Mouse (Mus musculus): ENCODE results near the gene Ppp3ca.
A peak's percentile ranks its signal among the peaks of the same experiment; 100 is the strongest.

Ppp3ca gene

DNA sequence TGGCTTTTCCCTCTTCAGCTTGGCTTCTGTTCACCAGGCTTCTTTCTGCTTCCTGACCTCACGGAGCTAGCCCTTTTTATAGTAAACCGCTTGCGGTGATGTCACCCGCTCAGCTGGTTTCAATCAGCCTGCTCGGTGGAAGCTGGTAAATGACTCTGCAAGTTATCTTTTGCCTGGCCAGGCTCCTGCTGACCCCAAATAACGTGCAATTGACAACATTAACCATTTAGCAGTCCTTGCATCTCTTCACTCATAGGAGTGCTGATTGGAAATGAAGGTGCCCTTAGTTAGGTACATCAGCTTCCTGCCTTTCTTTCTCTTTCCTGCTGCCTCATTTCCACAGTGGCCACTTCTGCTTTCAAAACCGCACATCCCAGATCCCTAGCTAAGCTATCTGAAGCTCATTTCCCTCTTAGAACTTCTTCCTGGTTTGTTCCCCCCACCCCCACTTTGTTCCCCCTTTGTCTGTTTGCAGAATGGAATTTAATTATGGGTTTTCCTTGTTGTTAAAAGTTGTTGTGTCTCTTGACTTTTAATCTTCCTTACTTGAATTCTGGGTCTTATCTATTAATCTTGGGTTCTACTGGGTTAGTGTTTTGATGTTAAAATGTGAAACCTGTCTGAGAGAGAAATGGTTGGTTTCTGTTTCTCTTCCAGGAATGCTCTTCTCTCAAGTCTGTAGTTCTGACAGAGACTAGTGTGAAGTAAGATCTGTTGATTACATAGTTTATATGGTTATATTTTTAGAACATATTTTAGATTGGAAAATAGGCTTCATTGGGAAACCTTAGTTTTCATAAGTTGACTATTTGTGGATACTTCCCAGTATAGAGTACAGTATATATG is 55.6 kb downstream of the Ppp3ca start:
- DNase-seq (ENCODE audit: low spot score): peak; percentile 73

DNA sequence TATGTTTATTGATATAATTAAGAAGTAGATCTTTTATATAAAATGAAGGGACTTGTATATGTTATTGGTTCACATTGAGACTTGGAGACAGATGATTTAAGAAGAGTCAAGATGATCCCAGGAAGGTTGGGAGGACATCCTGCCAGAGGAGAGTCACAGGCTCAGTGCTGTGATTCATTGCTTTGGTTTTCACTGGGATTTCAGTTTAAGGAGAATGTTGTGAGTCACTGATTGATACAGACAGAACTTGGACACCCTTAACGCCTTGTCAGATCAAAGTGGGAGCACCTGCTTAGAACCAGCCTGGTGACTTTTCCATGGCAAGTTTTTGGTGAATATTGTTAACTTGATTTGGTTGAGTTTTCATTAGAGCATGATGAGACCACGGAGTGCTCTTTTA is 58.0 kb downstream of the Ppp3ca start:
- no peak for DNase-seq (ENCODE audit: low spot score)

DNA sequence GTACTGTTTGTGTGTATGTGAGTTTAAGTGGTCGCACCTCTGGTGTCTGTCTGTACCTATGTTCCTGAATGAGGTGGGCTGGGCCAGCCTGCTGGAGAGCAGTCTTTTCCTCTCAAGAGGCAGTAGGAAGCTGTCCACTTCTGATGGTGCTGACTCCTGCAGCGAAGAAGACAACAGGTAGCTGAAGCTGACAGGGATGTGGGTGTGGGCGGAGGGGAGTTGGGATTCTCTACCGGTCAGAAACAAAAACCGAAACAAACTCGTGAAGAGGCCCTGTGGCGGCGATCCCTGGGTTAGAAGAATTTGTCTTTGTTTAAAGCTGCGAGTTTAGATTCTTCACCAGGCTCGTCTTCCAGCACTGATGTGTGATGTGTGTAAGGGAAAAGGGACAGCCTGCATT is 60.1 kb downstream of the Ppp3ca start:
- no peak for DNase-seq (ENCODE audit: low spot score)

DNA sequence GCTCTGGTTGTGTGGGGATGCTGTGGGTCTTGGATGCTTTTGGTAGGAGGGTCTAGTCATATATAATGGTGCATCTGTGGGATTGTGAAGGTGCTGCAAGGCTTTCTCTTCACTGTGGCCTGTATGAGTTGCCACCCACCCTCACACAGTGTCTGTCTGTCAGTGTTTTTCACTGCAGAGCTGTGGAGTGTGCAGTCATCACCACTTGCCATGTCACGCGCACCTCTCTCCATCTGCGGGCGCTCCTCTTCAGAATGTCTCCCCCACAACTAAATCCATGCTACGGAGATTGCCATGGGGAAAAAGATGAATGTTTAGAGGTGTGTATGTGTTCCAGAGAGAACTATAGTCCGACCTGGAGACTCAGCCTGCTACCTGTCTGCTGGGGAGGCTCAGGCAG is 61.7 kb downstream of the Ppp3ca start:
- no peak for DNase-seq (ENCODE audit: low spot score)

DNA sequence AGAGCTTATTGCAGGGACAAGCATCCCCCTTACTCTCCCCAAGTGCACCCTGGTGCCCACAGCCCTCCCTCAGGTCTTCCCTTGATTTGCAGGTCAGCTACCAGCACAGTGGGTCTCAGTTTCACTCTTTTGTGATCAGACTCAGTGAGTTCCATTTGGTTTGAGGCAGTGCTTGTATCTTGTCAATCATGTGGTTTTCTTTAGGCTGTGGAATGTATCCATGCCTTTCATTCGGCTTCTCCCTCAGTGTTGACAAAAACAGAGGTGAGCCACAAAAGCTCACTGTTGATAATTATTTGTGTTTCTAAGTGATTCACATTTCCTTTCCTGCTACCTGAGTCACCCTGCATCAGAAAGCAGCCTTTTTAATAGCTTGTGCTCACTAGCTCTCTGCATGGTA is 66.1 kb downstream of the Ppp3ca start:
- no peak for DNase-seq (ENCODE audit: low spot score)

DNA sequence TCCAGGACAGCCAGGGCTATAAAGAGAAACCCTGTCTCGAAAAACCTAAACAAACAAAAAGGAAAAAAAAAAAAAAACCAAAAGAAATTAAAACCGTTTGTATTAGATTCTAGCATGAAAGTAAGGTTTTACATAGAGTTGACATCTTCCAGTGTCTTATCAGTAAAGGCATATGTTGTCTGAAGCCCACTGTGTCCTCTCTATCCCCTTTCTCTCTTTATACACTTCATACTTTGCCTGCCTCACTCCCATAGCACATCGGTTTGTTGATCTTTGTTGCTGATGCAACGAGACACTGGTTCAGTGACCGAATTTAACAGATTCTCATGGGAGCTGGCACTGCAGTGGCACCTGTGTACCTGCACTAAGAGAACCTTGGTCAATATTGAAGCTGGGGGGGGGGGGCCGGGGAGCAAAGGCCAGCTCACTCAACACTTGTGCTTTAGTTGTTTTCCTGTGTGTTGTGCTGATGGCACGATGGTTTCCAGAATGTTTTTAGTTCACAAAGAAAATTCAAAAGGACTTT is 66.9 kb downstream of the Ppp3ca start:
- no peak for DNase-seq (ENCODE audit: low spot score)

DNA sequence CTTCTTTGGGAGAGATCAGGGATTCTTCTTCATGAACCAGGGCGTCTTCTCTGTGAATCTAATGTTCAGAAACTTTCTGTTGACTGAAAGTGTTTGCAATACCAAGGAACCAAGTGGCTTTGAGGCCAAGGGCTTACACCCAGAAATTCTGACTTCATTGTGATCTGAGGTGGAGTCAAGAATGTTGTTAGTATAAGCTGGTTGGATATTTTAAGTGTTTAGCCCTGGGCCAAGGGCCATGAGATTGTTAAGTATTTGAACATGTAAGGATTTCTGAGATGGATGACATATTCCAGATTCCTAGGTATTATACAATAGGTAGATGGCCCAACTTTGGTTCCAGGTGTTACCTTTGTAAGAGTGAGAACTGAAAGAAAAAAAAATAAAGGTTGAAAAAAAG is 68.5 kb downstream of the Ppp3ca start:
- peak; percentile 70 for DNase-seq (ENCODE audit: low spot score)

DNA sequence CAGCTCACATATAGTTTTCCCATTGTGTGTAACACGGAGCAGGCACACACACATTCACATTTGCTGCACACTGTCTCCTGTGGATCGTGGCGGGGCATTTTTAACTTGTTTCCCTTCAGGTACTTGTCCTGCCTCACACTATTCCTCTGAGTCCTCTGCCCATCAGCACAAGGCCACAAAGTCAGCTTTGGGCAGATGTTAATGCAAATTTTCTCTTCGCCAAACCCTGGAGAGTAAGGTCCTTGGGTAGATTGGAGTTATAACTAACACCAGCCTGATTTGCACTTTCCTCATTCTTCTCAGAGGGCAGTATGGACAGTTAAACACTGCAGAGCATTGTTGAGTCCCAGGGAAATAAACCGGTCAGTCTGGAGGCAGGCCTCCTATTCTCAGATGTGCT is 69.0 kb downstream of the Ppp3ca start:
- DNase-seq (ENCODE audit: low spot score): no peak

DNA sequence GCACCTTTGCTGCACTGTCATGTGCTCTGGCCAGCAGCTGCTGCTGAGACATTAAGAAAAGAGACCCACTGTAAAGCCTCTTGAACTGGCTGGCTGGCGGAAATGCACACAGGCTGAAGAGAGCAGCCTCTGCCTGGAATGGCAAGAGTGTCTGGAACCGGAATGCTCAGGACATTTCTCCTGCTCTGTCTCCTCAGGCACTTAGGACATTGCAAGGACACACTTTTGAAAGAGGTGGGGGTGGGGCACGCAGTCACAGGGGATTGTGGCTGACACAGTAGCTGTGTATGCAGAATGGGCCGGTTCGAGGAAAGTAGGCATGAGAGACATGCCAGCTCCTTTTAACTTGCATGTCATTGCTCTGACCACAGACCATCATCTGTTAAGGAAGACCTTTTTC is 71.7 kb downstream of the Ppp3ca start:
- no peak for DNase-seq (ENCODE audit: low spot score)

DNA sequence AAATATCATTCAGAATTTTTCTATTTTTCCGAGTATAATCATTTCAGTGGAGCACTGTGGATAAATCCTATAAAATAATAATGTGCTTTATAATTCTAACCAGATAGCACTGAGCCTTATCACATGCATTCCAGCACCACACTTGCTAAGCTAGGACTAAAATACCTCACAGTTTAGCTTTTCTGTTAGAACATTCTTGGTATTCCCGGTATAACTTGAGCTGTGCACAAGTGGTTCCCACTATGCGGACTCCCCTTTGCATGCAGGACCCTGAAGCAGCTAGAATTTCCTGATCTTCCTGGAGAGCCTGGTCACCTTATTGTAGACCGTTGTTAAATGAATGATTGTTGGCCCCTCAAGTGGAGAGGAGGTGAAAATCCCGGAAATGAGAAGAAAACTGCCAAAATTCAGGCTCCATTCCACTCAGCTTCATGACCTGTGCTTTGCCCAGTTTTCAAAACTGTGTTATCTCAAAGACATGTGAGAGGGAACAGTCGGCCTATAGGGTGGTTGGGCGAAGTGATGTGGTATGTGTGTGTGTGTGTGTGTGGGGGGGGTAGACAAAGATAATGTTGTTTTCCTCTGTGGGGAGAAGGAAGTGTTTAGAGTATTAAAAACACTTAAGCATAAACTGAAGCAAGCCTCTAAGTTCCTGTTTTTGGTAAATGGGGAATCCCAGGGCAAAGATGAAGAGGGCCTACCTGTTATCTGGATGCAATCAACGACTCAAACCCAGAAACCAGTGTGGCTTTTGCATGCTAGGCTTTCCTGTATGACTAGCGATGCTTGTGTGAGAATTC is 72.5 kb downstream of the Ppp3ca start:
- DNase-seq (ENCODE audit: low spot score): peak; percentile 46

DNA sequence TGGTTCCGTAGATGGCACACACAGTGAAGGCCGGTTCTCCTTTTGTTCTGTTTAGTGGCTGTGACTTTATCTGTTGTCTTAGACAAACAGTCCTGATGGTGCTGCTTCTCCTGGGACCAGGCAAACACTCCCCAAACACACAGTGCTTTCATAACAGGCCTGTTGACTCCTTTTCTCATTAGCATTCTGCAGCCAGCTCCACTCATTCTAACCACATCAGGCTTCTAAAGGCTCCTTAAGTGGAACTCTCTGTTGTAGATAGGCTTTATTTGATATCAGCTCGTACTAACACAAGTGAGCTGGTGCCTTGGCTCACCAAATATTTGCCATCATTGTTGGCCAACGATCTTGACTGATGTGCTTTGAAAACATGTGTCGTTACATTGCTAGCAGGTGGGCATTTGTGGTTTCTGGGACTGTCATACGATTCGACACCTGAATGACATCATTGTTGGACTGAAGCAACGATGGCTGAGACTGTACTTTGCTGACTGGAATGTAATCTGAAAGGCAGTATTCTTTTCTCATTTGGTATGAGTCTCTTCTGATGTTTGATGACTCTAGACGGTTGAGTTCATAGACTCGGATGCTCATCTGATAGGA is 74.5 kb downstream of the Ppp3ca start:
- peak; percentile 60 for DNase-seq (ENCODE audit: low spot score)

DNA sequence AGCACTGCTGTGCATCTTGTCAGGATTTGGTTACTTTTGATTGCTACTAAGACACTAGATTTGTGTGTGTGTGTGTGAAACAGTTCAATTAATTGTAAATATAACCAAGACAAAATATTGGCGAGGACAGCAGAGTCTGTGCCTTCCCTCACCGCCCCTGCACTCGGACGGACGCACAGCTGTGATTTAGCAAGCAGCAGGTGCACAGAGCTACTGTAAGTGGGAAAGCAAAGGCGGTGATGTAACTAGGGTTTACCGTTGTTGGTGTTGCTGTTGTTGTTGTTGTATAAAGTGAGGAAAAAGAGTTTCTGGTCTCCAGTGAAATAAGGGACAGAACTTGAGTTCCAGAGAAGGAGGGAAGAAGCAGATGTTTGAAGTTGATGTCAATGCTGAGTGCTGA is 75.5 kb downstream of the Ppp3ca start:
- DNase-seq (ENCODE audit: low spot score): no peak

DNA sequence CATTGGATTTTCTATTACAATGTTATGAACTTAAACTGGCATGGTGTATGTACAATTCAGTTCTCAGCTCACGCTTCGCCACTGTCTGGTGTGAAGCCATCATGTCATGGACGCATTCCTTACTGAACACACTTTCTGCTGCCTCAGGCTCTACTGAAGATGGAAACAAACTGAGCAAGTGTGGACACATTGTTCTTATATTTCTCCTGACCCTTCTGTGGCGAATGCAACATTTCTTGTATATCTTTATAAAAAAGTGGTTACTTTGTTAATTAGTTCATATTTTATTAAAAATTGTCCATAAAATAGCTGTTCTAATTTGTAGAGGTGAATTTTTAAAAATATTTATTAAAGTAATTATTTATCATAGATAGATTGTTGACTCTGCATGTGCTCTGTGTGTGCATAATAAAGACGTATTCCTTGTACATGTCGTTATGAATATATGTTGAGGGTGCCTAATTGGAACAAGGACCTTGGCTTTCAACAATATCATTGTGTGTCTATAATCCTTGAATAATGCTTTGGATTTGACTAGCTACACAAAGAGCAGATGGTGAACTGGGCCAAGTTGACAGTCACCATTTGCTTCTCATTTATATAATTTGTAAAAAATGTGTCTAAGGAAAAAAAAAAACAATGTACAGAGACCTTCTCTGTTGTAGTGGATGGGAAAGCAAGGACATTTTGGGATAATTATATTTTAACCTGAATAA is 79.0 kb downstream of the Ppp3ca start:
- DNase-seq (ENCODE audit: low spot score): no peak

DNA sequence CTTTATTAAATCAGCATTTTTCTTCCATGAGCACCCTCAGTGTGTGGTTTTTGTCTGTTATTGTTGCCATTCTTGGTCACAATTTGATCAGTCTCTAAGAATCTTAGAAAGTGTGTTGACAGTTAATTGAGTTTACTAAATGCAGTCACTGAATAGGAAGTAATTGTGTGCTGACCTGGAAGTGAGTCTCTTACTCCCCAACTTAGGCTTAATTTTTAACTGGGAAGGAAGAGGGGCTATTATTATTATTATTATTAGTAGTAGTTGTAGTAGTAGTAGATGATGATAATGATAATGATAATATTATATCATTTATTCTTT is 79.5 kb downstream of the Ppp3ca start:
- no peak for DNase-seq (ENCODE audit: low spot score)

DNA sequence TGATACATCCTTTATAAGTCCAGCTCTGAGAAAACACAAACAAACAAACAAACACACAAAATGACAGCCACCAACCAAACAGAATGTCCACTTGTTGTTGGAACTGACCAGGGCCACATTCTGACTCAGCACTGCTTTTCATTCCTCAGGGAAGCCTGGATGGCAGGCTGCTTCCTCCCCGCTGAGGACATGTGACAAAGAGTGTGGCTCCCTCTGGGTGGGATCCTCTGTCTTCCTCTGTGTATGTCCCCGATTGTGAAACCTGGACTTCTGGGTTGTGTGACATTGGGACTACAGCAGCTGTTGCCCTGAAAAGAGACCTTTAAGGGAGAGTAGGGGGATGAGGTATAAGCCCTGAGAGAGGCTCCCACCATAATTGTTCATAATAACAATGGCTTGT is 80.0 kb downstream of the Ppp3ca start:
- DNase-seq (ENCODE audit: low spot score): no peak

DNA sequence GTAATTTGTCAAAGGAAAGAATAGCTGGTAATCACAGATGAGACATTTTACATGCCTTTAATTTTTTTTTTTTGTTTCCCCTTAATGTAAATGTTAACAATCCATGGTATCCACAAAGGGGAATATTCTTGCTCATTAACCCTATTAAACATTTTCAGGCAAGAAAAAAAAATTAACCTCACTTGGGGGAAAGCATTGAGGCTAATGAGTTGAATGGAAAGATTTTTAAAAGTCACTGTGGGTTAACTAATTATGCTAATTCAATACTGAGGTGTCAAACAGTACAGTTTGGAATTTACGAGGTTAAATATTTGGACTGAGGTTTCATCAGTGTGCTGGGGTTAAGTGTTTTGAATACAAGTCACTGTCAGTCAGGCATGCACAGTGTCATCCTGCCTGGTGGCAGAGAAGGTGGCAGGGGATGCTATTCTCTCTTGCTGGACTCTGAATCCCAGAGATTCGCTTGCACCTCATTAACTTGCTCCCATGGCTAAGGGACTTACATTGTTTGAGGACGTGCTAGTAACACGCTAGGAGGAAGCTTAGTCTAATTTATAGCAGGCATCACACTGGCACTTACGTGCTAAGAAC is 82.3 kb downstream of the Ppp3ca start:
- DNase-seq (ENCODE audit: low spot score): no peak

DNA sequence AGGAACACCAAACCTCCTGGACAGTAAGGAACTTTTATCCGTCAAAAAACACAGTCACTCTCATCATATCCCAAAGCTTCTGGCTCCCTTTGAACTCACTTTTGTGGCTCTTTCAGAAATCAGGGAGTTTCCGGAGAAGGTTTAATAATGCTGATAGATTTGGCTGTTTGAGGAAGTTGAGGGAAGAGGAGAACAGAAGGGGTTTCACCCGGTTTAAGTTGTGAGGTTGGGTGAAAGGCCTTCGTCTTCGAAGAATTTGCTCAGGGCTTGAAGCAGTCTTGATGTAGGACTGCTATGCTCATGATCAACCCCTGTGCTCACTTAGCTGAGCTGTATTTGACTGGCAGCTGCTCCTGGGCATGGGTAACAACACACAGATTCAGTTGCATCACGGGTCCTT is 86.2 kb downstream of the Ppp3ca start:
- no peak for DNase-seq (ENCODE audit: low spot score)

DNA sequence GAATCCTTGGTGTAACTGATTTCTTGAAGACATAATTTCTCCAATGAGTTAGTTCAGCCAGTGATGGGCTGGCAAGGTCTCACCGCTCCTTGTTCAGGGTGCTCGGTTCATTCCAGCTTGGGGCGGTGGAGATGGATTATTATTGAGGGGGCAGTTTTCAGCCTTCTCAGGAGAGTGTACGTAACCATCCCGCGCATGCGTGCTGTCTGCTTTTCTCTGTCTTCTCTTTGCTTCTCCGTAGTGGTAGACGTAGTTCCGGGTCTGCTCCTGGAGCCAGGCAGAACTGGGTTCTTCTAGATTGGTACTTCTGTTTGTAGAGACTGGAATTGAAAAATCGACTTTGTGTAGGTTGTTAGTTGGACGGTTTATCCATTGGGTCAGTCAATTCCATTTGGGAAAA is 89.5 kb downstream of the Ppp3ca start:
- DNase-seq (ENCODE audit: low spot score): no peak

DNA sequence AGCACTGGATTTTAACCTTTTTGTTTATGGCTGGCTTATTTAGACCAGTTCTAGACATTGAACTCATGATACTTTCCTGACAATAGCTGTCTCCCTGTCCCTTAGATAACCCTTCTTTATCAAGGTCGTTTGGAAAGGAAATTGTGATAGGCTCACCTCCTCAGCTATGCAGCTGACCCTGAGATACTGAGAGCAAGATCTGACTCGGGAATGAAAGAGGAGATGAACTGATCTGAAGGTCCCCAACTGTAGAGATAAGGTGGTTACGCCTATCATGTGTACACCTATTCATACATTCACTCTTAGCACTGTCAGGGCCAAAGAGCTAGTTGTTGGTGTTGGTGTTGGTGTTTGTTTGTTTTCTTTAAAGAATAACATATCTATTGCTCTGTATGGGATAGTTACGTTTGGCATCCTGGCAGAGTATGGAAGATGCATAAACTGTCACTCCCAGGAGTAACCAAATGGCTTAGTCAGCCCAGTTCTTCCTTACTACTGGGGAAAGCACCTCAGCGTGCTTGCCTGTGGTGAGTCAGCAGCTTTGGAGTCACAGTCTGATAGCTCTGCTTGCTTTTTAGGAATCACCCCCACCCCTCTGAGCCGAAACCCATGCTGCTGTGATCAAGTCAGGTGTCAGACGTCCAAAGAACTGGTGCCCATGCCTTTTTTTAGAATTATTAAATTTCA is 91.5 kb downstream of the Ppp3ca start:
- no peak for DNase-seq (ENCODE audit: low spot score)

DNA sequence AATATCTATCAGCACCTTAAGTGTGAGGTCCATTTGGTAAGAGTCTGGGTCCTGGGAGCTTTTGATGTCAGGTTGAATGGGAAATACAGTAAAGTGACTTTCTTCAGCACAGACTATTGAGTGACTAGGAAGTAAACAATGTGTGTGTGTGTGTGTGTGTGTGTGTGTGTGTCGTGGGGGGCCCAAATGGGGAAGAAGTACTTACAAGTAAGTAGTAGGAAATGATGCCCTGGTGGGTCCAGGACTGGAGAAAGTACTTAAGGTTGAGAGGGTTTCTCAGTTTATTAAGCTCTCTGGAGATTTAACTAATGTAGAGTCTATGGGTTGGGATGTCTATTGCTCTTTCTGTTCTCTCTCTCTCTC is 92.0 kb downstream of the Ppp3ca start:
- no peak for DNase-seq (ENCODE audit: low spot score)

DNA sequence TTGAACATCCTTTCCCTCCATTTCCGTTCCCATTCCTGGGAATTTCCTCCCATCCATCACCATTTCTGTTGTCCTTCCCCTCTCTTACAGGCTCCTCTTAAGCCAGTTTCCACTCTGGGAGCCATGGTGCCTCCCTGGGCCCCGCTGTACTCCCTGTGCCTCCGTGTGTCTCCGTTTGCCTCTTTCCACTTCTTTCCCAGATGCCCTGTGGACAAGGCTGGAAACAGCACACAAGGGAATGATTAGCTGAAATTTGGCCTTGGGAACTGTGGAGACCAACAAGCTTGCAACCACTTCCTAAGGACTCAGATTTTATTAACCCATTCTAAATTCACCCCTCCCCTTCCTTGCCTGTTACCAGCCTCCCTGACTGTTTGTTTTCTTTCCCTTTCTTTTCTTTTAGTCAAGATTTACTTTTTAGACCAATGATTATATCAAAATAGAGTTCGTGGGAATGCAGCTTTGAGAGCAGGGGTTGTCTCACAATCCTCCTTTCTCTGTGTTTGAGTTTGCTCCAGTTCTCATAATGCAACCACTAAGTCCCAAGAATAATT is 93.9 kb downstream of the Ppp3ca start:
- DNase-seq (ENCODE audit: low spot score): no peak
